Mouse (Mus musculus) adrenal gland, adult (tissue): Measurements from ENCODE around the gene Lctl.
"Not testable (repeated sequence)": the region's sequence is repeated elsewhere in the genome, so short reads cannot be mapped to it uniquely, and the experiment has no call there.

Source experiments
- DNase-seq, 2 experiments: peaks; one replicate each; pipeline ENCODE4 v3.0.0; 2022 to 2023; ENCODE audit warnings: low spot score in 1 of 2; ENCODE audit not compliant: inconsistent age in 2 of 2

Lctl gene

GRCm38 (mm10) chr9:64115756-64116155, 1.2 kb upstream of the Lctl start:
- DNase-seq, result peak in 1 of 2 experiments; percentile 16

GRCm38 (mm10) chr9:64119898-64120297, 3.0 kb downstream of the Lctl start:
- DNase-seq, result peak; percentile 66 to 80

GRCm38 (mm10) chr9:64120584-64121277, 3.8 kb downstream of the Lctl start:
- peak; percentile 38 to 75 for DNase-seq

DNA sequence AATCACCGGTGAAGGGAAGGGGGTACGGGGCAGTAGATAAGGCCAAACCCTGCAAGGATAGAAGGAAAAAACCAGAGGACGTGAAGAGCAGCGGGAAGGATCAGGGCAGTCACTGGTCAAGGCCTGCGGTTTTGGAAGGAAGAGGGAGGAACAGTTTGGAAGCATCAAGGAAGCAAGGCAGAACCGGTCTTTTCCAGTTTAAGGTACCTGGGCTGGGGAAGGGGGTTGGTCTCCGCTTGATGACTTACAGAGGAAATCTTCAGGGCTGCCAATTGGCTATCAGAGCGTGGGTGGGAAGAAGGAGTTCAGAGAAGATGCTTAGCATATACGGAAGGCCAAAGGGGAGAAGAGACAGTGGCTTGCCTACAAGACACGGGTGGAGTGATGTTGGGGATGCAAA, 5.7 kb downstream of the Lctl start:
- DNase-seq, result no peak

- DNase-seq, result peak; percentile 33 to 72
Measured at GRCm38 (mm10) chr9:64124846-64125245, 7.9 kb downstream of the Lctl start.

GRCm38 (mm10) chr9:64125307-64125706, 8.4 kb downstream of the Lctl start:
- DNase-seq, result no peak

DNA sequence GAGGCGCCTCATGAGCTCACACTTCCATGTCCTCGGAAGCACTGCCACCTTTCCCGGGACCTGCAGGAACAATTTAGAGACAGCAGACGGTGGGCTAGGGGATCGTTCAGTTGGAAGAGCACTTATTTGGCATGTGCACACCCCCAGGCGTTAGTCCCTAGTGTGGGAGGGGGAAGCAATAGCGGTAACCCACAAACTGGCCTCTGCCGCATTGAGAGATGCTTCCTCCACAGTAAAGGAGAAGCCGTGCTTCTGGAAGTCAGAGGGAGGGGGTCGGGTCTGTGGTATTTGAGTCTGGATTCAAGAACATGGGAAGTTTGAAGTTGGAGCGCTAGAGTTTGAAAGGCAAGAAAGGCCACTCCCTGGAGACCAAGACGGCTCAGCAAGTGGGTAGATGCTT, 9.2 kb downstream of the Lctl start:
- no peak for DNase-seq

- DNase-seq, result no peak
Measured at GRCm38 (mm10) chr9:64131623-64132022, 14.7 kb downstream of the Lctl start.

GRCm38 (mm10) chr9:64138896-64139295, 21.9 kb downstream of the Lctl start:
- DNase-seq, result peak; percentile 39 to 84

GRCm38 (mm10) chr9:64139879-64140278, 22.9 kb downstream of the Lctl start:
- DNase-seq, result no peak

DNA sequence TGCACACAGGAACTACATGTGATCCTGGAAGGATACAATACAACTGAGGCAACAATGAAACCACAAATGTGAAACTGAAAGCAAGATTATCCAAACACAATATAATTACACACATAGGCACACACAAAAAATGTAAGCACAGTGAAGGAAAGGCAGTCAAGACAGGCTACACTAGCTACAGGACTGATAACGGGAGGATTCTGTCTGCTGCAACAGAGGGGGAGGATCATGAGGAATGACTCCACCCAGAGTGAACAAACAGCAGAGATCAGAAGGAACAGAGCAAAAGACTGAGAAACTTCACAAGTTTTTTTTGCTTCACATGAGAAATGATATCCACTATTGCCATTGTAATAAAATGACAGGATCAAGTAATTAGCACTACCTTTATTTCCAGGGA, 39.7 kb downstream of the Lctl start:
- no peak for DNase-seq

DNA sequence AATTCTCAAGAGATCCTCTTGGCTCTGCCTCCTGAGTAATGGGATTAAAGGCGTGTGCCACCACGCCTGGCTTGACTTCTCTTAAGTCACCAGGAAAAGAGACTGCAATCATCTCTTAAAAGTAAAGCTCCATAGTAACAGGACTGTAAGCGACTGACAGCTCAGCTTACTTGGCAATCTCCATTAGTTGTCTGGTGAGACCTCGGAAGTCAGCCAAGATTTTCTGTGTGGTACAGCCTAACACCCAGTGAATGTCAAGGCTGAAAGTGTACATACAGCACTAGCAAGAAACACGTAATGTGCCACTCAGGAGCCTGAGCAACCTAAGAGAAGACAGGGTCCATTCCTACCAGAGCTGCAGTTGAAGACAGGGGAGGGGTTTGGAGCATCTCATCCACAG, 43.5 kb downstream of the Lctl start:
- DNase-seq, result peak; percentile 78 to 84

DNA sequence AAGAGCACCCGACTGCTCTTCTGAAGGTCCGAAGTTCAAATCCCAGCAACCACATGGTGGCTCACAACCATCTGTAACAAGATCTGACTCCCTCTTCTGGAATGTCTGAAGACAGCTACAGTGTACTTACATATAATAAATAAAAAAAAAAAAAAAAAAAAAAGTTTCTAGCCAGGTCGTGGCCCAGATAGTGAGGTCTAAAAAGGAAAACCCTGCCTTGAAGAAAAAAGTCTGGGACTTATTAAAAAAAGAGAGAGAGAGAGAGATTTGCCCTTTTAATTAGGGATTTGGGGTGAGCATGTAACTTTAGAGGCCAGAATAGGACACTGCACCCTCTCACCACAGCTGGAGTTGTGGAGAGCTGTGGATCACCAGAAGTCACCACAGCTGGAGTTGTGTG, 53.0 kb downstream of the Lctl start:
- DNase-seq, result not testable (repeated sequence)

- no peak for DNase-seq
Measured at GRCm38 (mm10) chr9:64172145-64172815, 55.3 kb downstream of the Lctl start.

GRCm38 (mm10) chr9:64172816-64173665, 56.1 kb downstream of the Lctl start, which contains the start of the genes Zwilch and Rpl4:
TSS of gene Zwilch (minus strand) at chr9:64173104.
TSS of gene Rpl4 (plus strand) at chr9:64173375.
- peak; percentile 83 to 97 for DNase-seq

DNA sequence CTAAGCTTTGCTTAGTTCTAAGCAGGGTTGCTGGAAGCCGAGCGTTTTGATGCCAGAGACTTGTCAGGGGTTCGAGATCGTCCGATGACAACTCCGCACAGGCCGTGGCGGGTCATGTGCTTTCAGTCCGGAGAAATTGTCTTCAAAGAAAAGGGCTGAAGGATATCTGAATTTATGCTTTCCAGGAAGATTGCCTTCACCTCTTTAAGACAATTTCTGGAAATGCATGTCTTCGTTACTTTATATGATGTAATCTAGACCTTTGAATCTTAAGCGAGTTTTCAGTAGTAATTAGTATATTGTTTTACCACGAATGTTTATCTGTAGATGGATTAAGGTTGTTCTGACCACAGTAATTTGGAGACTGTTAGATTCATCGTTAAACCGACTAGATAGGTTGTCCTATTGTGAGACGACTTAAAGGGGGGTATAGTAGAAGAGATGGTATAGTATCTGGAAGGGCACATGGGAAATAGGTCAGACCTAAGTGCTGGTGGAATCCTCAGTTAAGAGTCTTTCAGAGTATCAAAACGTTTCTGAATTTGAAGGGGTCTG, 56.8 kb downstream of the Lctl start:
- no peak for DNase-seq

- DNase-seq, result no peak
Measured at GRCm38 (mm10) chr9:64174341-64174740, 57.4 kb downstream of the Lctl start.

DNA sequence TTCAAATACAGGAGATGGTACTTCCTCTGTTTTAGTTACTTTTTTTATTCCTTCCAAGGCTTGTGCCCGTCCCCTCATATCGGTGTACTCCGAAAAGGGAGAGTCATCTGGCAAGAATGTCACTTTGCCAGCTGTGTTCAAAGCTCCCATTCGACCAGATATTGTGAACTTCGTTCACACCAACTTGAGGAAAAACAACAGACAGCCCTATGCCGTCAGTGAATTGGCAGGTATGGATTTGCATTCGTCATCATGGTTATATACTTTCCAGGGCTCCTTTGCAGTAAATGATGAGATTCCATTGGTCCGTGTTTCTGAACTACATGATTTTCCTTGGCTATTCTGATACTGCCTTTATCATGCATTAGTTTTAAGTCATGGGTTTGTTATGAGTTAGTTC, 57.8 kb downstream of the Lctl start:
- DNase-seq, result no peak

DNA sequence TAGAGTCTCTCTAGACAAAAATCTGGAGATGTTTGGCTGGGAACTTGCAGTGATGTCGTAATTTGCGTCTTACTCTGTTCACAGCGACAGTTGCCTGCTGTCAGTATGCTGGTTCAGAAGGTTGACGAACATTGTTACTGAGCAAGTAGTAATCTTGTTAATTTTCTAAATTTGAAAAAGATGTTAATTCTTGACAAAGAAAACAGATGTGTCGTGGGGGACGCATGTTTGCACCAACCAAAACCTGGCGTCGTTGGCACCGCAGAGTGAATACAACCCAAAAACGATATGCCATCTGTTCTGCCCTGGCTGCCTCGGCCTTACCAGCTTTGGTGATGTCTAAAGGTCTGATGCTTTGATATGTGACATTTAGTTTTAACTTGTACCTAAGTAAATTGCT, 58.4 kb downstream of the Lctl start:
- no peak for DNase-seq

DNA sequence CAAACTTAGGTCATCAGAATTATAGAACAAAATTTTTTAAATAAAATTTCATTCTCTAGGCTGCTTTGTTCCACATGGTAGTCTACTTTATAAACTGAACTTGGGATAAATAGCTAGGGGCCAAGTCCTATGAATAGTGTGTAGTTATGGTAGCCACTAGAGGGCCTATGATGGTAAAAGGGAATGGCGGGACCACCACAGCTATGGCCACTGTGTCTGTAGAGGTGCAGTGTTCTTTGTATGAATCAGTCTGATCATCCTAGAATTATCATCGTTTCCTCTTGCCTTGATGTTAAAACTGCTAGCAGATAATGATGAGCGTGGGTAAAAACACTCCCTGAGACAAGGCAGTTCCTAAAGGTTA, 61.6 kb downstream of the Lctl start:
- no peak for DNase-seq

DNA sequence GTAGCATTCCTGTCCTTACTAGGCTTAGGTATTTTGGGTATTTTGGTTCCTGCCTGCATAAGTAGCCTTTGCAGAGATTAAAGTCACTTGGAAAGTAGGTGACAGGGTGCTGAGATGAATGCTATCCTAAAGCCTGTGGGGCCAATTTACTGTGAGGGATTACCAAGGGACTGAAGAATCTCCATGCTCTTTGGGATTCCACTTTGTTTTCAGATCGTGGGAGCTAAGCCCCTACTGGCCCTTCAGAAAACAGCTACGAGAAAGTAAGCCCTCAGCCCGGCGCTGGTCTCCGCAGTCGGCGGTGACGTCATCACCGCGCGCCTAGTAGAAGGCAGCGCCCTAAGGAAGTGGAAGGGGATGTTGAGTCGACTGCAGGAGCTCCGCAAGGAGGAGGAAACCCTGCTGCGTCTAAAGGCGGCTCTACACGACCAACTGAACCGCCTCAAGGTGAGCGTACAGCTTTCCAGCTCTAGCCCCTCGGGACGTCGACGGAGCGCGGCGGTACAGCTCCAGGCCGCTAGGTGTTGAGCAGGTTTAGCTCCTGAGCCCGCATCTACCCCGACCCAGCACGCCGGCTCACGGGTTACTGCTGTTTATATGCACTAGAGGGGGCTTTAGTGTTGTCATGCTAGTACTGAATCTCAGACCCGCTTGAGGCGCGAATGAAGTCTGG, 62.2 kb downstream of the Lctl start, which contains the start of gene Snapc5:
TSS of gene Snapc5 (plus strand) at position 301 of the 673 bp plus-strand sequence.
- peak; percentile 92 to 97 for DNase-seq
